Comparison of ENCODE assay signal across 14 mouse cellular contexts in genomic region chr11:100791457-100792049, GRCm38 (mm10). TPM values are rescaled to one million over a fixed set of nuclear protein-coding genes. Genes with fewer than 3 reads are reported as not detected.
DNase-seq lines count a peak whose midpoint lies in the region; ATAC-seq lines count a peak whose summit lies in the region.
"Had no signal": no experiment of that assay in that cellular context is flagged by ENCODE, and none has a peak within 500 bp of the region (broad histone marks: within the 10 kb centered on the region; RNA-seq: fewer than 3 reads in every experiment).

No protein-coding gene starts in this region.

- no peak overlapping the region for H3K4me3 ChIP-seq in heart, embryonic 10.5 days
- no peak overlapping the region for H3K4me3 ChIP-seq in forebrain, embryonic 16.5 days (replicated peaks; ENCODE audit: low read length)
- H3K4me3 ChIP-seq: hindbrain, embryonic 15.5 days had no signal

- H3K9me3 ChIP-seq in heart, embryonic 10.5 days = no peaks in the 10 kb centered on the region
- no peaks in the 10 kb centered on the region for H3K9me3 ChIP-seq in forebrain, embryonic 16.5 days (ENCODE audit: control insufficient read depth, low read length)
- H3K9me3 ChIP-seq: hindbrain, embryonic 15.5 days had no signal

- H3K36me3 ChIP-seq in heart, embryonic 10.5 days = peaks cover 81% of the 10 kb centered on the region
- H3K36me3 ChIP-seq in forebrain, embryonic 16.5 days (ENCODE audit: control insufficient read depth, insufficient read depth) = no peaks in the 10 kb centered on the region; the same call in 1 of the 2 replicates

- no peak for ATAC-seq in forebrain, embryonic 16.5 days
- no peak for ATAC-seq in activated CD4-positive, CD25-positive, alpha-beta regulatory T cell, adult 4 months

- no peak overlapping the region for H3K9ac ChIP-seq in forebrain, embryonic 16.5 days (replicated peaks; ENCODE audit: low read depth, low read length)
- H3K9ac ChIP-seq: hindbrain, embryonic 15.5 days had no signal

- no peaks in the 10 kb centered on the region for H3K27me3 ChIP-seq in heart, embryonic 10.5 days (ENCODE audit: insufficient read depth, poor library complexity, severe bottlenecking)
- H3K27me3 ChIP-seq in forebrain, embryonic 16.5 days (replicated peaks; ENCODE audit: control insufficient read depth, insufficient read depth, low read length) = no peaks in the 10 kb centered on the region
- H3K27me3 ChIP-seq: CH12.LX; hindbrain, embryonic 15.5 days had no signal

- DNase-seq in heart, adult 18-20 months = peak; percentile 77 to 82
- DNase-seq in heart, embryonic 10.5 days (ENCODE audit: low spot score) = no peak
- DNase-seq in 3T3-L1 (ENCODE audit: low read depth, low spot score) = peak; percentile 74
- DNase-seq in adrenal gland, postnatal 36 days = peak; percentile 68 to 69
- peak; percentile 40 for DNase-seq in kidney, postnatal 14 days
- DNase-seq in cerebellum, adult 9-10 months = no peak
- DNase-seq: retina, postnatal 1 day had no signal

- H3K4me2 ChIP-seq in forebrain, embryonic 16.5 days (ENCODE audit: low read length) = no peak overlapping the region
- H3K4me2 ChIP-seq: hindbrain, embryonic 15.5 days had no signal

- no peak overlapping the region for H3K27ac ChIP-seq in heart, embryonic 10.5 days
- no peak overlapping the region for H3K27ac ChIP-seq in forebrain, embryonic 16.5 days (ENCODE audit: low read length)
- H3K27ac ChIP-seq: hindbrain, embryonic 15.5 days had no signal

- H3K4me1 ChIP-seq in heart, embryonic 10.5 days = no peaks in the 10 kb centered on the region
- H3K4me1 ChIP-seq in forebrain, embryonic 16.5 days (replicated peaks; ENCODE audit: control insufficient read depth, insufficient read depth, low read length) = no peaks in the 10 kb centered on the region
- H3K4me1 ChIP-seq: hindbrain, embryonic 15.5 days had no signal

- 84% methylated on average over 2 of the region's 2 CpGs for WGBS in heart, embryonic 10.5 days
- WGBS in forebrain, embryonic 16.5 days = 86% methylated on average over 2 of the region's 2 CpGs

RNA-seq across cellular contexts. Expression of gene Ghdc, which starts 20.8 kb away (rescaled TPM):
- total RNA-seq in heart, adult 18-20 months (2021) = 10 to 100 TPM in 1 of 2 experiments, 1 to 10 TPM in 1; 9.8 to 13.4 TPM
- polyA plus RNA-seq in heart, embryonic 10.5 days (2016; fragmentation: Nextera tagmentation; extraction: Ambion mirVana) = 4.8 and 6.3 TPM in 2 replicates
- 10 to 100 TPM; 18.8 to 25.8 TPM for total RNA-seq in adrenal gland, postnatal 36 days (2021)
- polyA plus RNA-seq in forebrain, embryonic 16.5 days (2015; fragmentation: Nextera tagmentation; extraction: Ambion mirVana) = 2.5 and 5.0 TPM in 2 replicates
- 1 to 10 TPM; 3.2 to 5.3 TPM for polyA plus RNA-seq in activated CD4-positive, CD25-positive, alpha-beta regulatory T cell, adult 4 months (2017; shearing (Covaris generic))

RNA-seq across cellular contexts. Expression of gene Hcrt, which starts 28.8 kb away (rescaled TPM):
- not detected for total RNA-seq in heart, adult 18-20 months (2021)
- polyA plus RNA-seq in heart, embryonic 10.5 days (2016; fragmentation: Nextera tagmentation; extraction: Ambion mirVana) = not detected in 2 replicates
- not detected for total RNA-seq in adrenal gland, postnatal 36 days (2021)
- 0.92 TPM in 1 of 2 replicates, not detected in the other for polyA plus RNA-seq in forebrain, embryonic 16.5 days (2015; fragmentation: Nextera tagmentation; extraction: Ambion mirVana)
- polyA plus RNA-seq in activated CD4-positive, CD25-positive, alpha-beta regulatory T cell, adult 4 months (2017; shearing (Covaris generic)) = not detected
- total RNA-seq: CH12.LX; layer of hippocampus, postnatal 14 days had no signal
- polyA plus RNA-seq: forebrain, embryonic 11.5 days; stomach, embryonic 16.5 days had no signal

RNA-seq across cellular contexts. Expression of gene Kcnh4, which starts 31.8 kb away (rescaled TPM):
- total RNA-seq in heart, adult 18-20 months (2021) = not detected
- polyA plus RNA-seq in heart, embryonic 10.5 days (2016; fragmentation: Nextera tagmentation; extraction: Ambion mirVana) = not detected in 2 replicates
- under 1 TPM; 0.10 to 0.13 TPM for total RNA-seq in adrenal gland, postnatal 36 days (2021)
- 3.5 and 6.8 TPM in 2 replicates for polyA plus RNA-seq in forebrain, embryonic 16.5 days (2015; fragmentation: Nextera tagmentation; extraction: Ambion mirVana)
- polyA plus RNA-seq in activated CD4-positive, CD25-positive, alpha-beta regulatory T cell, adult 4 months (2017; shearing (Covaris generic)) = under 1 TPM; 0.11 to 0.34 TPM

RNA-seq across cellular contexts. Expression of gene Rab5c, which starts 53.5 kb away (rescaled TPM):
- total RNA-seq in heart, adult 18-20 months (2021) = 10 to 100 TPM; 53.9 to 59.8 TPM
- 13.7 and 13.9 TPM in 2 replicates for polyA plus RNA-seq in heart, embryonic 10.5 days (2016; fragmentation: Nextera tagmentation; extraction: Ambion mirVana)
- total RNA-seq in adrenal gland, postnatal 36 days (2021) = 100 to 1,000 TPM; 172 to 187 TPM
- 37.6 and 38.9 TPM in 2 replicates for polyA plus RNA-seq in forebrain, embryonic 16.5 days (2015; fragmentation: Nextera tagmentation; extraction: Ambion mirVana)
- 10 to 100 TPM; 29.0 to 44.1 TPM for polyA plus RNA-seq in activated CD4-positive, CD25-positive, alpha-beta regulatory T cell, adult 4 months (2017; shearing (Covaris generic))

RNA-seq across cellular contexts. Expression of gene Stat5b, which starts 59.0 kb away (rescaled TPM):
- total RNA-seq in heart, adult 18-20 months (2021) = 10 to 100 TPM; 55.0 to 60.1 TPM
- polyA plus RNA-seq in heart, embryonic 10.5 days (2016; fragmentation: Nextera tagmentation; extraction: Ambion mirVana) = 25.7 and 30.1 TPM in 2 replicates
- 100 to 1,000 TPM in 1 of 2 experiments, 10 to 100 TPM in 1; 58.3 to 111 TPM for total RNA-seq in adrenal gland, postnatal 36 days (2021)
- polyA plus RNA-seq in forebrain, embryonic 16.5 days (2015; fragmentation: Nextera tagmentation; extraction: Ambion mirVana) = 9.8 and 11.9 TPM in 2 replicates
- 10 to 100 TPM; 27.8 to 37.2 TPM for polyA plus RNA-seq in activated CD4-positive, CD25-positive, alpha-beta regulatory T cell, adult 4 months (2017; shearing (Covaris generic))

Comparison
In these comparisons a context has a peak if more than half of its experiments do, and no peak if none do; other contexts are left out.
1. DNase-seq: peak in heart, adult 18-20 months (2 of 2), 3T3-L1 (single experiment), adrenal gland, postnatal 36 days (2 of 2) and kidney, postnatal 14 days (single experiment); none in heart, embryonic 10.5 days (single experiment) and cerebellum, adult 9-10 months (single experiment).